Mouse (Mus musculus) embryonic facial prominence, embryonic 13.5 days (tissue): Measurements from ENCODE around the gene Cmah. TPM values are rescaled to one million over a fixed set of nuclear protein-coding genes. Genes with fewer than 3 reads are reported as not detected.

Experiments
- ATAC-seq: fragments of 200-750 bp; cut with Nextera tagmentation; 2 replicates; pipeline ENCODE4 v1.8.0; 2017; ENCODE audit warnings: low read depth; ENCODE audit not compliant: insufficient number of reproducible peaks, insufficient read depth, low FRiP score, low TSS enrichment
- H3K27ac ChIP-seq: fragments of 300-500 bp; sonication (generic); 2 replicates; pipeline ENCODE4 v1.5.1; 2015; ENCODE audit warnings: moderate library complexity, mild to moderate bottlenecking, inconsistent platforms
- H3K27me3 ChIP-seq: fragments of 300-500 bp; sonication (generic); 2 replicates; pipeline ENCODE4 v1.6.1; 2015; ENCODE audit warnings: mild to moderate bottlenecking, inconsistent platforms
- H3K36me3 ChIP-seq: fragments of 300-500 bp; sonication (generic); 2 replicates; pipeline ENCODE4 v1.6.1; 2015; ENCODE audit warnings: mild to moderate bottlenecking, inconsistent platforms
- H3K4me1 ChIP-seq: fragments of 300-500 bp; sonication (generic); 2 replicates; pipeline ENCODE4 v1.6.1; 2015; ENCODE audit warnings: inconsistent platforms
- H3K4me2 ChIP-seq: fragments of 300-500 bp; sonication (generic); 2 replicates; pipeline ENCODE4 v1.6.1; 2015; ENCODE audit warnings: moderate library complexity, mild to moderate bottlenecking, inconsistent platforms
- H3K4me3 ChIP-seq: fragments of 300-500 bp; sonication (generic); 2 replicates; pipeline ENCODE4 v1.5.1; 2015; ENCODE audit warnings: mild to moderate bottlenecking, inconsistent platforms
- H3K9ac ChIP-seq: fragments of 300-500 bp; sonication (generic); 2 replicates; pipeline ENCODE4 v1.6.1; 2015; ENCODE audit warnings: mild to moderate bottlenecking, inconsistent platforms
- H3K9me3 ChIP-seq: fragments of 300-500 bp; sonication (generic); 2 replicates; pipeline ENCODE4 v1.6.1; 2016; ENCODE audit warnings: inconsistent platforms
- WGBS: fragments of 180-500 bp; shearing (Covaris S2); methylation state at CpG from one replicate; pipeline ENCODE4 v1.1.7; 2015; ENCODE audit warnings: mixed read lengths; 5-methylcytosine and 5-hydroxymethylcytosine counted together
- polyA plus RNA-seq: library from polyadenylated mRNA; unstranded; fragments of >200 nt; fragmentation: Nextera tagmentation; extraction: Ambion mirVana; gene quantifications from 2 replicates; pipeline ENCODE4 v1.2.1, GENCODE M21; 2015

The Cmah gene
- polyA plus RNA-seq, 1 experiment from 2014 or later: 0.22 TPM

DNA sequence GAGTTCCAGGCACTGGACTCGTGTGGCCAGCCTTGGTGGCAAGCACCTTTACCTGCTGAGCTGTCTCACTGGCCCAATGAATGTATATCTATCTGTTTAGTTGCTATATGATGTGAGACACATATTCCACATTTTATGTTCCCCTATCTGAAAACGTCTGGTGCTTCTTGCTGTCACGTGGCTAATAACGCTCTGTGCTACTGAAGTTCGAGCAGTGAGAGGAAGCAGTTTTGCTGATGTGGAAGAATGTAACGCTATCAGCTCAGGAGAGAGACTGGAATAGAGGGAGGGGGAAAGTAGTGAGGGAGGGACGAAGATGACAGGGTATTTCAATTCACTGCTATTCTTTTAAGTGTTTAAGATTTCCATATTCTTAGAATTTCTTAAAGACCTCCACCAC lies 136.6 kb downstream of the Cmah start:
- WGBS: 77% methylated on average over 7 of the region's 7 CpGs
- Histone ChIP-seq H3K9ac (no peak overlapping the region), H3K4me1 (no peaks in the 10 kb centered on the region), H3K27me3 (no peaks in the 10 kb centered on the region), H3K9me3 (no peaks in the 10 kb centered on the region), H3K4me3 (no peak overlapping the region), H3K4me2 (no peak overlapping the region), H3K27ac (no peak overlapping the region), H3K36me3 (no peaks in the 10 kb centered on the region)
- no peak for ATAC-seq

DNA sequence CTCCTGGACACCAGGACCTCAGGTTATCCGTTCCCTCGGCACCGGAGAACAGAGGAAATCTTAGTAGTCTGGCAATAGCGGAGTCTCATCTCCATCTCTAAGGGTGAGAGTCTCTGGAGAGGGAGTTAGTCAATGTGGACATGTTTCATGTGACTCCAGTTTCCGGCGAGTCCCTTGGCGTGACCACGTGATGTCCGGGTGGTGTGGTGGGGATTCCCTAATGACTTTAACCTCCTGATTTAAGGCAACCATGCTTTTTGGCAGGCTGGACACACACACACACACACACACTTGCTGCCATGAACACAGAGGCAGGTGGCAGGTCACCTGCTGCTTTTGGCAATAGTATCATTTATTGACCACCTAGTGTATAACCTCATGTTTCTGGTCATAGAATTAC lies 138.8 kb downstream of the Cmah start:
- Histone ChIP-seq H3K4me3 (no peak overlapping the region), H3K4me2 (no peak overlapping the region)
- WGBS: 92% methylated on average over 9 of the region's 9 CpGs

DNA sequence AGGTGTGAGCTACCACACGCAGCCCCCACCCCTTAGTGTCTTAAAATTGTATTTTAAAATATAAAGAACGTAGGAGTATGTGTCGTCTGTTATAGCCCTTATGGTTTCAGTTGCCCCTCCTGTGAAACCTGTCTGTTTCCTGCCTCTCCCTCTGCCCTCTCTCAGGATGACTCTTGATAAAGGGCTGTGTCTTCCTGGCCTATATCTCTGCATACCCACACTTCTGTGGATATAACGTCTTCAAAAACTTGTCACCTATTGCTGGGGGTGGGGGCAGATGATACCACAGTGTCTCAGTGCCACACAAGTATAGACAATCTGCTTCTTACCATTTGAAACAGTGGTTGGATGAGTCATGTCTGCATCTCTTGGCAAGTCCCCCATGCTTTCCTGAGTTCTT lies 140.6 kb downstream of the Cmah start:
- Histone ChIP-seq H3K9ac (no peak overlapping the region), H3K36me3 (no peaks in the 10 kb centered on the region), H3K4me2 (no peak overlapping the region), H3K27me3 (no peaks in the 10 kb centered on the region), H3K4me3 (no peak overlapping the region), H3K4me1 (no peaks in the 10 kb centered on the region), H3K9me3 (no peaks in the 10 kb centered on the region), H3K27ac (no peak overlapping the region)
- 86% methylated on average over 4 of the region's 4 CpGs for WGBS
- ATAC-seq: no peak

More for the DNA sequence above, 138.8 kb downstream of the Cmah start:
- Histone ChIP-seq H3K36me3 (no peaks in the 10 kb centered on the region), H3K9me3 (no peaks in the 10 kb centered on the region), H3K9ac (no peak overlapping the region), H3K27ac (no peak overlapping the region), H3K4me1 (no peaks in the 10 kb centered on the region), H3K27me3 (no peaks in the 10 kb centered on the region)
- ATAC-seq: no peak

DNA sequence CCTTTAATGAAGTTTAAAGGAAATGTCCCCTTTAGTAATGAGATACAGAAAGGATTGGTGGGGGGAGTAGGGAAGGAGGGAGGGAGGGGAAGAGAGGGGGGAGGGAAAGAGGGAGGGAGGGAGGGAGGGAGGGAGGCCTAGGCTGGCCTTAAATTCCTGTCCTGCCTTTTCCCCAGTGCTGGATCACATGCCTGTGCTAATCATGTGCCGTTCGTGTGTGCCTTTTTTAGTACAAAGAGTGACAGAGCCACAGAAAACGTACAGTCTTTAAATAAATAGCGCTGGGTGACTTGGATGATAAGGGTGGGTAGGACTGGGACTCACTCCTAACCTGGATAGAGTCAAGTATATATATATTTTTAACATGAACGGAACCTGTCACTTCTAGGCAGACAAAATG lies 150.4 kb downstream of the Cmah start:
- ATAC-seq: no peak
- WGBS: 58% methylated on average over 5 of the region's 5 CpGs

DNA sequence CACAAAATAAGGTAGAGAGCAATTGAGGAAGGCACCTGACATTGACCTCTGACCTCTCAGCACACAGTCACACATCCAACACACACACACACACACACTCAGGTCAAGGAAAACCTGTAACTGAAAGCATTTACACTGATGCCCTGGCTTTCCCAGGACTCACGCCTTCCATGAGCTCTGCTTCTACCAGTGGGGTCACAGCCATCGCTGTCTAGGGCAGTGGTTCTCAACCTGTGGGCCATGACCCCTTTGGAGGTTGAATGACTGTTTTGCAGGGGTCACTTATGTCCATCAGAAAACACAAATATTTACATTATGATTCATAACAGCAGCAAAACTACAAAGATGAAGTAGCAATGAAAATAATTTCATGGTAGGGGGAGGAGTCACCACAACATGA lies 152.3 kb downstream of the Cmah start:
- H3K36me3 ChIP-seq: no peaks in the 10 kb centered on the region
- H3K4me3 ChIP-seq: no peak overlapping the region
- H3K27ac ChIP-seq: no peak overlapping the region
- no peaks in the 10 kb centered on the region for H3K9me3 ChIP-seq
- ATAC-seq: no peak
- no peak overlapping the region for H3K4me2 ChIP-seq
- H3K27me3 ChIP-seq: no peaks in the 10 kb centered on the region
- no peaks in the 10 kb centered on the region for H3K4me1 ChIP-seq
- 93% methylated on average over 2 of the region's 2 CpGs for whole genome bisulfite sequencing
- no peak overlapping the region for H3K9ac ChIP-seq

More for the DNA sequence above, 150.4 kb downstream of the Cmah start:
- H3K36me3 ChIP-seq: no peaks in the 10 kb centered on the region
- no peak overlapping the region for H3K9ac ChIP-seq
- H3K4me3 ChIP-seq: no peak overlapping the region
- no peaks in the 10 kb centered on the region for H3K27me3 ChIP-seq
- H3K4me1 ChIP-seq: no peaks in the 10 kb centered on the region
- H3K9me3 ChIP-seq: no peaks in the 10 kb centered on the region
- no peak overlapping the region for H3K4me2 ChIP-seq
- H3K27ac ChIP-seq: no peak overlapping the region

DNA sequence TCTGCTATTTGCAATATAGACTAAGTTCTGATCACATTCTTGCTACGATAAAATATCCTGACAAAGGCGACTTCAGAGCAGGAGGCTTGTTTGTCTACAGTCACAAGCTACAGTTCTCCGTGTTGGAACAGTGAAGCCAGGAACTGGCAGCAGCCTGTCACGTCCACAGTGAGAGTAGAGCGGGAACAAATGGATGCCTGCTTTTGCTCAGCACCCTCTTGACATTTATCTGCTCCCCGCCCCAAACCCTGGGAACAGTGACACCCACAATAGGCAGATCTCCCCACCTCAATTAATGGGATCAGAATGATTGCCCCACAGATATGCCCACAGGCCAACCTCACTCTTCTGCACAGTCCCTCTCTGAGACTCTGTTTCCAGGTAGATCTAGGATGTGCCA lies 153.6 kb downstream of the Cmah start:
- Histone ChIP-seq H3K9ac (no peak overlapping the region), H3K9me3 (no peaks in the 10 kb centered on the region), H3K27ac (no peak overlapping the region), H3K4me2 (no peak overlapping the region), H3K27me3 (no peaks in the 10 kb centered on the region), H3K36me3 (no peaks in the 10 kb centered on the region), H3K4me1 (no peaks in the 10 kb centered on the region), H3K4me3 (no peak overlapping the region)
- no peak for ATAC-seq
- WGBS: 78% methylated on average over 6 of the region's 6 CpGs

- Histone ChIP-seq H3K4me2 (no peak overlapping the region), H3K27me3 (no peaks in the 10 kb centered on the region), H3K4me3 (no peak overlapping the region), H3K9ac (no peak overlapping the region), H3K27ac (no peak overlapping the region), H3K4me1 (no peaks in the 10 kb centered on the region), H3K36me3 (no peaks in the 10 kb centered on the region), H3K9me3 (no peaks in the 10 kb centered on the region)
- ATAC-seq: peak; percentile 69; the same call in 1 of the 2 replicates
- WGBS: 48% methylated on average over 10 of the region's 10 CpGs
These were observed 154.6 kb downstream of the Cmah start for GRCm38 (mm10) chr13:24481615-24482295.

DNA sequence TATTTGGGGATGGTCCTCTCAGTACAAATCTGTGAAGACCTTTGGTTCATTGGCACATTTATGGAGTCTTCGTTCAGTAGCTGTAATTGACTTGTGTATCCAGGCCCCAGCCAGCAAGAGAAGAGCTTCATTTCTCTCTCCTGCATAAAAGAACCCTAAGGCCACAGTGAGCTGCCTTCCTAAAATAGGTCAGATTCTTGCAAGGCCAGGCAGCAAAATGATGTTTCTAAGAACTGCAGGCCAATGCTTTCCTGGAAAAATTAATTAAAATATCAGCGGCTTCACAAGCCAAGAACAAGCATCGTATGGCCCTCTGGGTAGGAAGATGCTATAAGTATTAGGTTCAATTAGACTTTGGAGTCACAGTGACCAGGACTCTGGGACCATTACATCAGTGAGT lies 156.5 kb downstream of the Cmah start:
- H3K9ac ChIP-seq: no peak overlapping the region
- no peaks in the 10 kb centered on the region for H3K36me3 ChIP-seq
- H3K4me2 ChIP-seq: no peak overlapping the region
- ATAC-seq: no peak
- no peaks in the 10 kb centered on the region for H3K9me3 ChIP-seq
- H3K27ac ChIP-seq: no peak overlapping the region
- H3K4me1 ChIP-seq: no peaks in the 10 kb centered on the region
- no peak overlapping the region for H3K4me3 ChIP-seq
- no peaks in the 10 kb centered on the region for H3K27me3 ChIP-seq
- WGBS: 86% methylated on average over 3 of the region's 3 CpGs

DNA sequence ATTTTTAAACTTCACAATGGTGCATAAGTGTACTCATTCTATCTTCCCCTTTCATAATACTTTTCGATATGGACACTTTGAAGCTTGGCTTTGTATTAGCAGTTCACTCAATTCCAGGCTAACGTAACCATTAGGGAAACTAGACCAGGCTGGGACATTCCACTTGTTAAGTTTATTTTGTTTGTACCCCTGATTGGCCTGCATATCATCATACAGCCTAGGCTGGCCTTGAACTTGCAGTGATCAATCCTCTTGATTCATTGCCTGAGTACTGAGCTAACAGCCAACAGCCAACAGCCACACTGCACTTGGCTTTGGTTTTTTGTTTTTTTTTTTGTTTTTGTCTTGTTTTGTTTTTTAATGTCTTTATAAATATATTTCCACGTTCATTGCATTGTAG lies 157.6 kb downstream of the Cmah start:
- H3K9ac ChIP-seq: no peak overlapping the region
- H3K27me3 ChIP-seq: no peaks in the 10 kb centered on the region
- no peak overlapping the region for H3K4me2 ChIP-seq
- ATAC-seq: no peak
- no peaks in the 10 kb centered on the region for H3K9me3 ChIP-seq
- 87% methylated on average over 3 of the region's 3 CpGs for WGBS
- no peak overlapping the region for H3K4me3 ChIP-seq
- H3K36me3 ChIP-seq: no peaks in the 10 kb centered on the region
- no peak overlapping the region for H3K27ac ChIP-seq
- H3K4me1 ChIP-seq: no peaks in the 10 kb centered on the region

- Histone ChIP-seq H3K4me3 (no peak overlapping the region), H3K4me1 (peaks cover 3% of the 10 kb centered on the region; the same call in 1 of the 2 replicates), H3K4me2 (no peak overlapping the region), H3K27me3 (no peaks in the 10 kb centered on the region), H3K9ac (no peak overlapping the region), H3K9me3 (no peaks in the 10 kb centered on the region), H3K27ac (no peak overlapping the region), H3K36me3 (no peaks in the 10 kb centered on the region)
- 67% methylated on average over 9 of the region's 9 CpGs for WGBS
- ATAC-seq: no peak
These were observed 158.8 kb downstream of the Cmah start for GRCm38 (mm10) chr13:24485964-24486363.

- WGBS: 81% methylated on average over 6 of the region's 6 CpGs
- no peak overlapping the region for H3K4me3 ChIP-seq
These were observed 159.2 kb downstream of the Cmah start for GRCm38 (mm10) chr13:24486403-24486802.

DNA sequence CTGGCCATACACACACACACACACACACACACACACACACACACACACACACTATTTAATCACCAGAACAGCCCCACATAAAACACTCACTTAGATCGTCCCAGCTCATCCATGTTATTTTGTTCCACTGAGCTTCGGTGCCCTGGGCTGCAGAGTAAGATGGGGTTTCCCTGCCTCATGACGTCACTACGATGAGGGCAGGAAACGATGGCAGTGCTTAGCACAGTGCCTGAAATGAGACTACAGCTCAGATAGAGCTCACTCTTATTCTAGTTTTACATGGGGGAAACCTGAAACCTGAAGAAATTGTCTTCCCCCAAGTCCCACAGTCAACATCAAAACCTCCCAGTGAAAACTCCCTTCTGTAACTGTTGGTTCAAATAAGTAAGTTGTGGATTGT lies 159.9 kb downstream of the Cmah start:
- Histone ChIP-seq H3K9ac (no peak overlapping the region), H3K9me3 (no peaks in the 10 kb centered on the region), H3K4me2 (no peak overlapping the region), H3K27me3 (no peaks in the 10 kb centered on the region), H3K4me3 (no peak overlapping the region), H3K36me3 (no peaks in the 10 kb centered on the region), H3K4me1 (peaks cover 13% of the 10 kb centered on the region), H3K27ac (no peak overlapping the region)
- 67% methylated on average over 5 of the region's 5 CpGs for WGBS
- no peak for ATAC-seq

More at GRCm38 (mm10) chr13:24486403-24486802, 159.2 kb downstream of the Cmah start:
- no peaks in the 10 kb centered on the region for H3K27me3 ChIP-seq
- no peaks in the 10 kb centered on the region for H3K36me3 ChIP-seq
- ATAC-seq: no peak
- no peak overlapping the region for H3K27ac ChIP-seq
- no peak overlapping the region for H3K9ac ChIP-seq
- no peaks in the 10 kb centered on the region for H3K9me3 ChIP-seq
- no peak overlapping the region for H3K4me2 ChIP-seq
- peaks cover 8% of the 10 kb centered on the region for H3K4me1 ChIP-seq
